Comparison of ENCODE assay signal across 18 mouse cellular contexts in the genomic region with DNA sequence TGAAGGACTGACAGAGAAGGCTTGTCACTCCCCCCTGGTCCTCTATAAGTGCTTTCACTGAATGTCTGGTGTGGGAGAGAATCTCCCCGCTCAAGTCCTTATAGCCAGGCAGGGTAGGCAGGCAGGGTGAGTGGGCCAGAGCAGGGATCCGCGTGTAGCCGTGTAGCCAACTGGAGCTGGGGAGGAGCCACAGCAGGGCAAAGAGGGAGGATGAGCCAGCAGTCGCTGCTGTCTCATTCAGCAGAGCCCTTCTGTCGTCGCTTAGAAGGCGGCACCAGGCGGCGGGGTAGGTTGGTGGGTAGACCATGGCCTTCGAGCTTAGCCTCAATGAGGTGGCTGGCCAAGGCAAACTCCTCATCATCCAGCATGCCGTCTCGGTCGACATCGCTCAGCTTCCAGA.
"Had no signal": no experiment of that assay in that cellular context is flagged by ENCODE, and none has a peak within 500 bp of the region (broad histone marks: within the 10 kb centered on the region; RNA-seq: fewer than 3 reads in every experiment).

No protein-coding gene starts in this region.

- H3K4me2 ChIP-seq: limb, embryonic 12.5 days; liver, embryonic 12.5 days; liver, embryonic 15.5 days; midbrain, embryonic 12.5 days; midbrain, embryonic 15.5 days had no signal

- H3K27me3 ChIP-seq: midbrain, embryonic 15.5 days had no signal

- H3K9ac ChIP-seq: limb, embryonic 12.5 days; liver, embryonic 15.5 days; midbrain, embryonic 12.5 days; midbrain, embryonic 15.5 days had no signal

- ATAC-seq: liver, embryonic 12.5 days; midbrain, embryonic 15.5 days had no signal

- H3K4me3 ChIP-seq: layer of hippocampus, adult 2 months; left cerebral cortex, adult 2 months; limb, embryonic 12.5 days; liver, embryonic 12.5 days; liver, embryonic 15.5 days; midbrain, embryonic 12.5 days; midbrain, embryonic 15.5 days had no signal

- H3K9me3 ChIP-seq: limb, embryonic 12.5 days; liver, embryonic 15.5 days; midbrain, embryonic 15.5 days had no signal

- DNase-seq: kidney, adult 9 months; kidney, postnatal 14 days; kidney, postnatal 4 days; layer of hippocampus, adult 9-11 months; layer of hippocampus, postnatal 36 days; liver; lung, adult 18-20 months; lung, postnatal 14 days; lung, postnatal 4 days; thymus, adult 18-20 months; thymus, postnatal 36 days had no signal

- H3K27ac ChIP-seq: layer of hippocampus, adult 2 months; left cerebral cortex, adult 2 months; limb, embryonic 12.5 days; liver, embryonic 12.5 days; liver, embryonic 15.5 days; midbrain, embryonic 12.5 days; midbrain, embryonic 15.5 days had no signal

- H3K36me3 ChIP-seq: limb, embryonic 12.5 days; liver, embryonic 12.5 days; liver, embryonic 15.5 days; midbrain, embryonic 12.5 days; midbrain, embryonic 15.5 days had no signal
